Mouse (Mus musculus) testis, adult 2 months (tissue): ENCODE data around the gene Oasl2.

ENCODE experiments used
- CTCF ChIP-seq: fragments of 200-500 bp; IDR thresholded peaks from 2 replicates; pipeline ENCODE4 v1.5.1; 2012; ENCODE audit warnings: low read depth, mild to moderate bottlenecking, inconsistent platforms, low read length, moderate library complexity; ENCODE audit not compliant: control insufficient read depth, insufficient read depth, insufficient replicate concordance
- POLR2A ChIP-seq: fragments of 200-500 bp; IDR thresholded peaks from 2 replicates; pipeline ENCODE4 v1.6.1; 2012; ENCODE audit warnings: low read depth, mild to moderate bottlenecking, inconsistent platforms, low read length, moderate library complexity; ENCODE audit not compliant: control insufficient read depth

DNA sequence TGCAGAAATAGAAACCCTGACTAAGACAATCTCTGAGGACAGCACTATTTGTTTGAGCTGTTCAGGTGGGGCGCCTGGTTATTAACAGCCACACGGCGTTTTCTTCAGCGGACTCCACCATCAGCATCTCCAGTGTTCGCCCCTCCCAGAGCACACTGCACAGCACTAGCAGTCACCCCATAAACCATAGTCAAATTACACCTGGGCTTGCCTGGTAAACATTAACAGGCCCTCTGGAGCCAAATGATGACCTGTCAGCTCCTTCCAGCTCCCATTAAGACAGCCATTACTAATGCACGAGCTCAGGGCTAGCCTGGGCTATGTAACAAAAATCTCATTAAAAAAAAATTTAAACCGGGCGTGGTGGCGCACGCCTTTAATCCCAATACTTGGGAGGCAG is 48.3 kb downstream of the Oasl2 start:
- TF ChIP-seq POLR2A, result no peak
- no peak for TF ChIP-seq CTCF
